Mouse (Mus musculus) liver, adult 2 months (tissue): ENCODE measurements around the gene Mrpl41. TPM values are rescaled to one million over a fixed set of nuclear protein-coding genes. Genes with fewer than 3 reads are reported as not detected.
"Not testable (repeated sequence)": the region's sequence is repeated elsewhere in the genome, so short reads cannot be mapped to it uniquely, and the experiment has no call there.

ENCODE experiments used
- DNase-seq: peaks from one replicate; pipeline ENCODE4 v3.0.0-alpha.2; 2011; ENCODE audit warnings: low read depth, low spot score; ENCODE audit errors: extremely low read depth
- H3K27ac ChIP-seq: fragments of 200-500 bp; replicated peaks from 2 replicates; pipeline ENCODE4 v1.5.1; 2012; ENCODE audit warnings: low read depth, mild to moderate bottlenecking, control low read depth, inconsistent platforms, low read length; ENCODE audit not compliant: insufficient read depth
- H3K27me3 ChIP-seq: fragments of 200-500 bp; 2 replicates; pipeline ENCODE4 v1.6.1; 2012; ENCODE audit warnings: mild to moderate bottlenecking, moderate library complexity, low read length, inconsistent platforms; ENCODE audit not compliant: control insufficient read depth, insufficient read depth
- H3K36me3 ChIP-seq: fragments of 200-500 bp; 2 replicates; pipeline ENCODE4 v1.6.1; 2012; ENCODE audit warnings: low read length, inconsistent platforms; ENCODE audit not compliant: control insufficient read depth, insufficient read depth
- H3K4me1 ChIP-seq: fragments of 200-500 bp; 2 replicates; pipeline ENCODE4 v1.6.1; 2011; ENCODE audit warnings: low read length; ENCODE audit not compliant: control insufficient read depth, insufficient read depth
- H3K4me3 ChIP-seq: fragments of 200-500 bp; 2 replicates; pipeline ENCODE4 v1.5.1; 2011; ENCODE audit warnings: low read depth, mild to moderate bottlenecking, control low read depth, low read length, moderate library complexity; ENCODE audit not compliant: insufficient read depth
- H3K79me2 ChIP-seq: fragments of 200-500 bp; 2 replicates; pipeline ENCODE4 v1.6.1; 2012; ENCODE audit warnings: inconsistent platforms, mild to moderate bottlenecking, low read length, moderate library complexity; ENCODE audit not compliant: control insufficient read depth, insufficient read depth
- H3K9ac ChIP-seq: fragments of 200-500 bp; 2 replicates; pipeline ENCODE4 v1.6.1; 2012; ENCODE audit warnings: low read depth, mild to moderate bottlenecking, control low read depth, inconsistent platforms, low read length
- CTCF ChIP-seq: fragments of 200-500 bp; IDR thresholded peaks from 2 replicates; pipeline ENCODE4 v1.5.1; 2011; ENCODE audit warnings: low read depth, low read length, control low read depth
- POLR2A ChIP-seq: fragments of 200-500 bp; IDR thresholded peaks from 2 replicates; pipeline ENCODE4 v1.6.1; 2011; ENCODE audit warnings: low read length, control low read depth; ENCODE audit not compliant: insufficient read depth; ENCODE audit errors: extremely low read depth
- WGBS: fragments of 180-500 bp; shearing (Covaris S2); methylation state at CpG from one replicate; pipeline ENCODE4 v1.1.7; 2018; 5-methylcytosine and 5-hydroxymethylcytosine counted together
- polyA plus RNA-seq: library from polyadenylated mRNA; depleted of rRNA; stranded (reverse); fragments of >200 nt; gene quantifications from 2 replicates; pipeline ENCODE4 v1.2.3, GENCODE M21; 2012
- total RNA-seq: library from RNA; depleted of rRNA; stranded (reverse); fragments of >200 nt; gene quantifications from 2 replicates; pipeline ENCODE4 v1.2.3, GENCODE M21; 2014

Mrpl41 gene
- total and polyA plus RNA-seq, 2 experiments: 24.4 to 77.0 TPM

- Histone ChIP-seq H3K4me3 (no peak overlapping the region), H3K4me1 (no peaks in the 10 kb centered on the region), H3K79me2 (no peaks in the 10 kb centered on the region), H3K27me3 (no peaks in the 10 kb centered on the region), H3K27ac (no peak overlapping the region), H3K36me3 (peaks cover 43% of the 10 kb centered on the region), H3K9ac (no peak overlapping the region)
- 49% methylated on average over 3 of the region's 3 CpGs for WGBS
- TF ChIP-seq CTCF (peak; percentile 56; the same call in 1 of the 2 replicates), POLR2A (no peak)
- DNase-seq: peak; percentile 52
Measured at GRCm38 (mm10) chr2:25000544-25001235, 25.8 kb upstream of the Mrpl41 start.

GRCm38 (mm10) chr2:24996471-24996870, 21.6 kb upstream of the Mrpl41 start:
- no peaks in the 10 kb centered on the region for H3K27me3 ChIP-seq
- no peak overlapping the region for H3K4me3 ChIP-seq
- TF ChIP-seq POLR2A (no peak), CTCF (no peak)
- H3K36me3 ChIP-seq: peaks cover 37% of the 10 kb centered on the region
- H3K27ac ChIP-seq: no peak overlapping the region
- DNase-seq: no peak
- no peaks in the 10 kb centered on the region for H3K4me1 ChIP-seq
- no peaks in the 10 kb centered on the region for H3K79me2 ChIP-seq
- H3K9ac ChIP-seq: no peak overlapping the region
- WGBS: 89% methylated on average over 2 of the region's 2 CpGs

DNA sequence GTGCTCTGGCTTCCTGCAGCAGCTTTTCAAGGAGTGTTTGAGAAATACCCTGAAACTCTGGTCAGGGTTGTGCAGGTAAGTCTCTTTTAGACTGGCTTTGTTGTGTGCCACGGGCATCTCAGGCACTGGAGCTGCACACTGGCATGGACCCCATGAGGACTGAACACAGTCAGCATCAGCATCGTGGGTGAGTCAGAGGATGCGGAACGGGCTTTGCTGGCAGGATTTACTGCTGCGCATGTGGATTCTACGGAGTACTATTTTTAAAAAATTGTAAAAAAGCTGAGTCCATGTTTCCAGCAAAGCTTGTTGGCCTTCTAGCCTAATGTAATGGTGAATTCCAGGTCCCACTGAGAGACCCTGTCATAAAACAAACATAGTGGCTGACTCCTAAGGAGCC, 20.4 kb upstream of the Mrpl41 start:
- WGBS: 91% methylated on average over 6 of the region's 6 CpGs
- no peak for DNase-seq
- Histone ChIP-seq H3K4me1 (no peaks in the 10 kb centered on the region), H3K36me3 (peaks cover 43% of the 10 kb centered on the region), H3K27ac (no peak overlapping the region), H3K9ac (no peak overlapping the region), H3K27me3 (no peaks in the 10 kb centered on the region), H3K4me3 (no peak overlapping the region), H3K79me2 (no peaks in the 10 kb centered on the region)
- no peak for TF ChIP-seq POLR2A

DNA sequence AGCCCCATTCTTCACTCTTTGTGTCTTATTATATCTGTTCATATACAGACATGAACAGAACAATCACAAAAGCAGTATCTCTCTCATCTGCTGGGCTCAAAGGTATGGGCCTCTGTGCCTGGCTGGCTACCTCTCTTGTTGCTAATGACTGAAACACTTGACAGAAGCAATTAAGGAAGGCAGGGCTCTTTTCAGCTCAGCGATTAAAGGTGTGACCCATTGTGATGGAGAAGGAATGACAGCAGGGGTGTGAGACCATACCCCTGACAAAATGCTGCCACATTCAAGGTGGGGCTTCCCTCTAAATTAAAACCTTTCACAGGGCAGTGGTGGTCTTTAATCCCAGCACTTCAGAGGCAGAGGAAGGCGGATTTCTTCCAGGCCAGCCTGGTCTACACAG, 12.9 kb upstream of the Mrpl41 start:
- Histone ChIP-seq H3K36me3 (peaks cover 63% of the 10 kb centered on the region), H3K27me3 (no peaks in the 10 kb centered on the region)
- 68% methylated on average over 2 of the region's 2 CpGs for WGBS

GRCm38 (mm10) chr2:24976960-24977359, 2.1 kb upstream of the Mrpl41 start:
- H3K27me3 ChIP-seq: no peaks in the 10 kb centered on the region
- no peak overlapping the region for H3K27ac ChIP-seq

More for the DNA sequence above, 12.9 kb upstream of the Mrpl41 start:
- TF ChIP-seq CTCF: no peak
- no peak for TF ChIP-seq POLR2A
- H3K79me2 ChIP-seq: no peaks in the 10 kb centered on the region
- H3K4me1 ChIP-seq: no peaks in the 10 kb centered on the region
- DNase-seq: no peak
- no peak overlapping the region for H3K4me3 ChIP-seq
- no peak overlapping the region for H3K27ac ChIP-seq
- no peak overlapping the region for H3K9ac ChIP-seq

DNA sequence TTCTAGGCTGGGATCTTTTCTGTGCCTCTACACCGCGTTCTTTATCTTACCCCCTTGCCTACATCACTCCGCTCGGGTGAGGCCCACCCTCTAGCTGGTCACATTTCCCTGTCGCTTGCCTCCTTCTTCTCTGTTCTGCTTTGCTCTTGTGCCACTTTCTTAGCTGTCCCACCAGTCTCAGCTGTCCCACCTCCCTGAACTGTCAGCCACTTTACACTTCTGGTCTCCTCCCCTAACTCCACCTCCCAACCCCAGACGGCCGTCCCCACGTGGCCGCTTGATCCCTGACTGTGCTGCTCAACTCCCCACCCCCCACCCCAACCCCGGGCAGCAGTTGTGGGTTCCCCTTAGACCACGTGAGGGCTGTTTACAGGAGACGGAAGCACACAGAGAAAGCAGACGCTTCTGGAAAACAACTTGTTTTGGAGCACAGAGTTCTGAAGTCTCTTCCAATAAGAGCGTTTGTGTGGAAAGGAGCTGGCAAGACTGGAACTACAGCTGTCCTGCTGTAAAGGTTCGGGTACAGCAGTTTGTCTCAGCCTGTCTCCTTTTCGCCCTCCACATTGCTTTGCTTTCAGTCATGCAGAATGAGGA, 903 bp upstream of the Mrpl41 start, which contains the start of gene Pnpla7:
TSS of gene Pnpla7 (plus strand) at position 330 of the 594 bp plus-strand sequence.
- peak; percentile 91 for DNase-seq
- Histone ChIP-seq H3K4me1 (peaks cover 4% of the 10 kb centered on the region), H3K79me2 (0 out of 2 replicates have a peak, but pooled peaks cover 3% of the 10 kb centered on the region), H3K4me3 (peak within 1 kb of the TSS; percentile 78), H3K36me3 (no peaks in the 10 kb centered on the region), H3K27me3 (no peaks in the 10 kb centered on the region), H3K9ac (peak within 1 kb of the TSS; percentile 83), H3K27ac (peak within 1 kb of the TSS; percentile 96)
- TF ChIP-seq POLR2A: peak; percentile 14; the same call in 1 of the 2 replicates
- TF ChIP-seq CTCF: no peak
- under 1% methylated on average over 16 of the region's 16 CpGs for WGBS

More at GRCm38 (mm10) chr2:24976960-24977359, 2.1 kb upstream of the Mrpl41 start:
- H3K79me2 ChIP-seq: 0 out of 2 replicates have a peak, but pooled peaks cover 3% of the 10 kb centered on the region
- no peak overlapping the region for H3K4me3 ChIP-seq
- peaks cover 3% of the 10 kb centered on the region; the same call in 1 of the 2 replicates for H3K36me3 ChIP-seq
- DNase-seq: peak; percentile 40
- no peak for TF ChIP-seq POLR2A
- TF ChIP-seq CTCF: no peak
- WGBS: 82% methylated on average over 5 of the region's 5 CpGs
- no peak overlapping the region for H3K9ac ChIP-seq
- H3K4me1 ChIP-seq: peaks cover 4% of the 10 kb centered on the region

DNA sequence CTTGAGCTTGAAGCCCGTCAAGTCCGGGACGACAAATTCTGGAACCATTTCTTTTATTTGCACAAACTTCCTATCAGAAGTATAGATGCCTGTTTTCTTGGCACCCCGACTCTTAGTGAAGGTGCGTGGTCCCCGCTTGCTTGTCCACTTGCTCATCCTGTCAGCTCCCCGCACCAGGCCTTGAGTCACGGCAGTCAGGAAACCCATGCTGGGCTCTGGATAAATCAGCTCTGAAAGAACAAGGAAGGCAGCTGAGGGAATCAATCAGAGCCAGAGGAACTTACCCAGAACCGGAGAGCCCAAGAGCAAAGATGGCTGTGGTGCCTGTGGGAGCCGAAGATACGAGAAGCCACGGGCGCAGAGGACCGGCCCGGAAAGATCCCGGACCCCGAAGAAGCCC, 446 bp downstream of the Mrpl41 start:
- not testable (repeated sequence) for H3K36me3 ChIP-seq, H3K4me1 ChIP-seq, H3K27me3 ChIP-seq, H3K79me2 ChIP-seq, DNase-seq
- peak overlapping the region; percentile 72 for H3K27ac ChIP-seq
- peak overlapping the region; percentile 78 for H3K4me3 ChIP-seq
- peak overlapping the region; percentile 81 for H3K9ac ChIP-seq
- under 1% methylated on average over 17 of the region's 17 CpGs for WGBS
